Comparison of ENCODE assay signal across 8 mouse cellular contexts in genomic region chr1:33669708-33670141, GRCm38 (mm10). TPM values are rescaled to one million over a fixed set of nuclear protein-coding genes. Genes with fewer than 3 reads are reported as not detected.
DNase-seq lines count a peak whose midpoint lies in the region; ATAC-seq lines count a peak whose summit lies in the region.

Gene Prim2 (minus strand): TSS chr1:33669795.

- peak; percentile 92 for ATAC-seq in hindbrain, embryonic 14.5 days (ENCODE audit: low FRiP score)

- peak within 1 kb of the TSS; percentile 85 for H3K9ac ChIP-seq in hindbrain, embryonic 14.5 days

- peak; percentile 74 for DNase-seq in WW6 (ENCODE audit: low read depth, low spot score)
- DNase-seq in cerebellum, postnatal 25 days, result peak; percentile 93 to 97
- DNase-seq in frontal cortex, postnatal 36 days (ENCODE audit: low spot score in 2 of 2), result peak; percentile 84 to 89
- DNase-seq in hindbrain, embryonic 14.5 days (ENCODE audit: low spot score), result peak; percentile 94
- DNase-seq in left cerebral cortex, adult 18-20 months (ENCODE audit: low spot score in 2 of 2), result peak; percentile 88 to 91
- DNase-seq in lung, postnatal 4 days, result peak; percentile 89 to 91
- peak; percentile 90 for DNase-seq in retina, postnatal 1 day
- DNase-seq in urinary bladder, adult 18-20 months (ENCODE audit: low spot score in 2 of 2), result peak; percentile 76 to 88

- H3K4me1 ChIP-seq in hindbrain, embryonic 14.5 days (replicated peaks; ENCODE audit: control insufficient read depth, insufficient read depth, low read length), result peaks cover 7% of the 10 kb centered on the region; the same call in 1 of the 2 replicates

- no peaks in the 10 kb centered on the region for H3K27me3 ChIP-seq in hindbrain, embryonic 14.5 days (ENCODE audit: control insufficient read depth, insufficient read depth, low read length)

- H3K9me3 ChIP-seq in hindbrain, embryonic 14.5 days (ENCODE audit: control insufficient read depth, low read length), result no peaks in the 10 kb centered on the region

- WGBS in hindbrain, embryonic 14.5 days, result under 1% methylated on average over 26 of the region's 26 CpGs

- H3K27ac ChIP-seq in hindbrain, embryonic 14.5 days, result peak within 1 kb of the TSS; percentile 95

- H3K4me2 ChIP-seq in hindbrain, embryonic 14.5 days (replicated peaks), result peak within 1 kb of the TSS; percentile 77

- peaks cover 12% of the 10 kb centered on the region; the same call in 1 of the 2 replicates for H3K36me3 ChIP-seq in hindbrain, embryonic 14.5 days (replicated peaks; ENCODE audit: control insufficient read depth, insufficient read depth)

- peak within 1 kb of the TSS; percentile 71 for H3K4me3 ChIP-seq in hindbrain, embryonic 14.5 days (replicated peaks; ENCODE audit: low read length)

RNA-seq across cellular contexts. Expression of gene Prim2, which starts in this region (rescaled TPM):
- 20.6 and 23.4 TPM in 2 replicates for polyA plus RNA-seq in hindbrain, embryonic 14.5 days (2014; fragmentation: Nextera tagmentation; extraction: Ambion mirVana)
- total RNA-seq in left cerebral cortex, adult 18-20 months (2021), result 1 to 10 TPM; 6.7 to 6.9 TPM

Comparison
In these comparisons a context has a peak if more than half of its experiments do, and no peak if none do; other contexts are left out.
1. Peak in every context shown above with its lines: DNase-seq, ATAC-seq, H3K4me3 ChIP-seq and H3K27ac ChIP-seq.